Mouse (Mus musculus): ENCODE results near the gene Rsrp1.
A peak's percentile ranks its signal among the peaks of the same experiment; 100 is the strongest.

Rsrp1 gene

DNA sequence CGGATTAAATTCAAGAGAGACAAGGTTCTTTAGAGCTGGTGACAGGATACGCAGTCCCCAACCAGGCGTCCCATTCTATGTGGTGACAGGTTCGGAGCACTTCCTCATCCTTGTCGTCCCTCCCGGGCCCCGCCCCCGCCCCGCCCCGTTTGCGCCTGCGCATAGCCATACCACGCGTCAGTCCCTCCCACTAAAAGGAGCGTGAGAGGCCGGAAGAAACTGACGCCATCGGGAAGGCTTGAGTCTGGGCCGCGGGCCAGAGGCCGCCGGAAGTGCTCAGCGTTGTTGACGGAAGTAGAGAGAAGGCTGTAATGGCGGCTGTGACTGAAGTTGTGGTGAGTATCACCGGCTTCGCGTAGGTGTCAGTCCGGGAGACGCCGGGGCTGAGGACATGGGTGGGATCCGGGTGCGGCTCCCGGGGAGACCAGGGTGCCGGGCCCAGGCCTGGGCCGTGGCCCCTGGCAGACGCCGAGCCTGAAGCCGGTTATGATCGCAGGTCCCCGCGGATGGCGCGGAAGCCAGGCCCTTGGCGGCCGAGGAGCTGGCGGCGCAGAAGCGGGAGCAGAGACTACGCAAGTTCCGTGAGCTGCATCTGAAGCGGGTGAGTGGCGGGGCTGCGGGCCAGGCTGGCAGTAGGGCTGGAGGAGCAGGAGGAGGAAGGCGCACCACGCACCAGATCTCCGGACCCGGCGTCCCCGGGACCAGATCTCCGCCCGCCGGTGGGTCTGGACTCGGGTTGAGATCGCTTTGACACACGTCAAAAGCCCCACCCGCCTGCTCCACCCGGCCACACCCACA is 7.5 kb downstream of the Rsrp1 start, which contains the start of gene Syf2:
Syf2 (plus strand) TSS at position 215 of the 798 bp plus-strand sequence.
- H3K36me3 ChIP-seq (ENCODE audit: control insufficient read depth, insufficient read depth, low read length, poor library complexity, severe bottlenecking) = peaks cover 12% of the 10 kb centered on the region
- no peaks in the 10 kb centered on the region for H3K27me3 ChIP-seq (ENCODE audit: control insufficient read depth, insufficient read depth, low read length, poor library complexity, severe bottlenecking)
- peak; percentile 98 for DNase-seq (ENCODE audit: low read depth, low spot score)

DNA sequence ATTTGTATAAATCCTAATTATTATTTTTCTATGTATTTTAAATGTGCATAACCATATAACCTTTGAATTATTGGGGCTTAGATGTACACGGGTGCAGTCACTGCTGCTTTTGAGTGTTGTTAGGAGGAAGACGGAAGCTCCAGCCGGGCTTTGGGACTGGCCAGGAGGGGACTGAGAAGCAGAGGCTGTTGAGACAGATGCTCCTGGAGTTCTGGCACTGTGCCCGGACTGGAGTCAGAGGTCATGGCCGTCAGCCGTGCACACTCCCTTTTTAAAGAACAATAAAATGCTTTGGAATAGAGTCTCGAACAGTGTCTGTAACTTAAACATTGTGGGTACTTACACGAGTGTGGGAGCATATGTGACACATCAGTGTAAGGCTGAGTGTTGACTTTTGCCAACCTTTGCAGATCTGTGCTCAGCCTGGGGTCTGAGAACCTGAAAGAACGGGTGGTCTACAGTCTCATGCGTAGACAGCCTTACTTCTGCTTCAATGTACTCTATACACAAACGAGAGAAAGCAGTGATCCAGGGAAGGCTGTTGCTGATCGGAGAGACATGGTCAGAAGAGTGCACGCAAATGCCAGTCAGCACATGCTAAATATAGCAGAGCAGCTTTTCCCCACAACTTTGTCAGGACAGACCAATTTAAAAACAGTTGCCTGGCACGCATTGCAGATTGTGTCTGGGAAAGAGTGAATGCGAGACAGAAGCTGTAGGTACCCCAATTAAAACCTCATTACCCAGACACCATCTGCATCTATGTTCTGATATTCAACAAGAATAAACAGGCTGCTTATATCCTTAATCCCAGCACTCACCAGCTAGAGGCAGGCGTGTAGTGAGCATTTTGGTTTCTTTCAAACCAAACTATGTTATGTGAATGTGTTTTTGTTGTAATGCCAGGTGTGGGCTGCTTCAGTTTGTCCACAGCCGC is 14.1 kb downstream of the Rsrp1 start:
- DNase-seq (ENCODE audit: low read depth, low spot score) = no peak
- Histone ChIP-seq H3K27me3 (ENCODE audit: control insufficient read depth, insufficient read depth, low read length, poor library complexity, severe bottlenecking) (no peaks in the 10 kb centered on the region), H3K36me3 (ENCODE audit: control insufficient read depth, insufficient read depth, low read length, poor library complexity, severe bottlenecking) (peaks cover 12% of the 10 kb centered on the region)

DNA sequence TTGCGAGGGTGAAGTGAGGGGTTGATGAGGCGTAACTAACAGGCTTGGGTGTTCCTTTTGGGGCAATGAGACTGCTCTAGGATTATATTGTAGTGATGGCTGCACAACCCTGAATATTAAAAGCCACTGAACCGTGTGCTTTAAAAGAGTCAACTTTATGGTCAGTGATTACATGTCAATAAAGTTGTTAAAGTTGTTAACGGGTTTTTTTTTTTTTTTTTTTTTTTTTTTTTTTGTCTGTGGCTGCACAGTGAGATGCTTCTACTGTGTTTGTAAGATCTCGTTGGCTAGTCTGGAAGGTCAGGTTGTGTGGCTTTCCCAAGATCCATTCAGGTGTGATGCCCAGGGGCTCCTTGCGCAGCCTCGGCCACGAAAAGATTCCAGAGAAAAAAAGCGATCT is 16.5 kb downstream of the Rsrp1 start:
- H3K27me3 ChIP-seq (ENCODE audit: control insufficient read depth, insufficient read depth, low read length, poor library complexity, severe bottlenecking) = no peaks in the 10 kb centered on the region
- DNase-seq (ENCODE audit: low read depth, low spot score) = no peak

DNA sequence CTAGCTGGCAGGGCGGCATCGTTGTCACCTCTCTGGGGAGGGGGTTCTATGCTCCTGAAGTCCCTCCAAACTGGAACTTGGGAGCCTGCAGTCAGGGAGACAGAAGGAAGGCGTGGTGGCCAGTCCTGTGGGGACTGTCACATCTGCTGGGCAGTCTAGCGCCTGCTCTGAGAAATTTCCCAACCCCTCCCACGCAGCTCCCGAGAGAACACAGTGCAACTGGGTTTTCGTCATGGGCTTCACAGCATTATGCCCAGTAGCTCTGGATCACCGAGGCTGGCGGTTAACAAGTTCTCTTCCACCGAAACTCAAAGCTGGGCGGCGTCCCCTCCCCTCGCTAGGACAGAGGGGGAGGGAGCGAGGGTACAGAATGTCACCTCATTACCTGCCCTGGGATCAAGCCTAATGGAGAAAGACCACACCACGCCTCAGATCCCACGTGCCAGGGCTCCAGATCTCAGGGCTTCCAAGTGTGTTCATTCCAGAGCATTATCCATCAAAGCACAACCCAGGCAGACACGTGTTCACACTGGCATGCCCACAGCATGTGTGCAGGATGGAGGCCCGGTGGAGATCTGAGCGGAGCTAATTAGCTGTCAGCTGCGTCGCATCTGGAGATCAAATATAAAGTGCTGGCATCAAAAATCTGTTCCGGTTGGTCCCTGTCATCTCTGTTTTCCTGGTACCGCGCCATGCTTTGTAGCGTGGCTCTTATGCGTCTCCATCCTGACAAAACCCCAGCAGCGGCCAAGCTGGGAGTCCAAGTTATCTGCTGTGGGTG is 20.6 kb downstream of the Rsrp1 start:
- Histone ChIP-seq H3K27me3 (ENCODE audit: control insufficient read depth, insufficient read depth, low read length, poor library complexity, severe bottlenecking) (no peaks in the 10 kb centered on the region), H3K36me3 (ENCODE audit: control insufficient read depth, insufficient read depth, low read length, poor library complexity, severe bottlenecking) (no peaks in the 10 kb centered on the region)
- no peak for DNase-seq (ENCODE audit: low read depth, low spot score)

More for the DNA sequence above, 16.5 kb downstream of the Rsrp1 start:
- peaks cover 10% of the 10 kb centered on the region for H3K36me3 ChIP-seq (ENCODE audit: control insufficient read depth, insufficient read depth, low read length, poor library complexity, severe bottlenecking)

DNA sequence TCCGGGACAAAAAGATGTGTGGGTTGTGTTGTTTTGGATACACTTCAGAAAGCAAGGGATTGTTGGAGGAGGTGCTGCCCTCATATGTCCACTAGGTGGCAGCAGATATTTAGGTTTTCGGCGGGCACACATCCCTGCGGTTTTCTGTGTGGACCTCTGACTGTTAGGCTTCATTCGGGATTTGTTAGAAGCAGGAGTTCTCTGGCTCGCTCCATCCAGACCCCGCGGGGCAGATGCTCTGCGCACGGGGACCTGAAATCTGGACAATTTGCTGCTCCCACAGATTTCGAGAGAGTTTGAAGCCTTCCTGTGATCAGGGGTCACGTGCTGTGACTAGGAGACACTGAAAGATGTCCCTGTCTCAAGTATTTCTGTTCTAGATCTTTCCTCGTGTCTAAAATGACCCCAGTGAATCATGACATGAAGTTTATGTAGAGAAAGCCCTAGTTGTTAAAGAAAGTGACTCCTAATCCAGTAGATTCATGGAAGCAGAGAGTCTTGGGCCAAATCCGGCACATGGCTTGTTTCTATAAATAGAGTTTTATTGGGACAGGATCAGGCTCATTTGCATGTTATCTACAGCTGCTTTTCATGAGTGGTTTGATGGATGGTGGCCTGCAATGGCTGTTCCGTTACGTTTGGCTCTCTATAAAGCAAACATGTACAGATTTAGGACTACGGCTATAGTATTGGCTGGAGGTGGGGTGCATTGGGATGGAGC is 22.8 kb downstream of the Rsrp1 start:
- no peaks in the 10 kb centered on the region for H3K36me3 ChIP-seq (ENCODE audit: control insufficient read depth, insufficient read depth, low read length, poor library complexity, severe bottlenecking)
- DNase-seq (ENCODE audit: low read depth, low spot score) = peak; percentile 78
- no peaks in the 10 kb centered on the region for H3K27me3 ChIP-seq (ENCODE audit: control insufficient read depth, insufficient read depth, low read length, poor library complexity, severe bottlenecking)

DNA sequence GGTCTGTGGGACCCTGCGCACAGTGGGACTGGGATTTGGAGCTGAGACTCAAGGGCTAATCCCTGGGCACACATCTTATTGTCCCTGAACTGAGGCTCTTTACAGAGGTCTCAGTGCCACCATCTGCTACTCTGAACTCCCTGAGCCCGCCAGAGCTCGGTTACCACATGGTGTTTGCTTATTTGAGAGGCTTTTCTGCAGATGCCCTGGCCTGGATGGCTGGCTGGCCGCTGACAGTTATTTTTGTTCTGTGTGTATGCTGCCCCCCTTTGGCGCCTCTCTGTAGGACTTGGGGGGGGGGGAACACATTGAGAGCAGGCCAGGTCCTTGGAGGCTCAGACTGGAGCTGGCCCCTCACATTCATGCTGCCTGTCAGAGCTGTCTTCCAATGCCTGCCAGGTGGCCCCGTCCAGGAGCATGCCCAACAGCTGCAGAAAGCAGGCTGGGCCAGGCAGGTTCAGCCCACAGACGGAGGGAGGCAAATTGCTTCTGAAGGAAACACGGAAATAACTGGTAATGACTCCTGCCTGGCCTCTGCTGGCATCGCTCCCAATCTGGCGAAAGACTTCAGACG is 27.2 kb downstream of the Rsrp1 start:
- no peaks in the 10 kb centered on the region for H3K36me3 ChIP-seq (ENCODE audit: control insufficient read depth, insufficient read depth, low read length, poor library complexity, severe bottlenecking)
- no peaks in the 10 kb centered on the region for H3K27me3 ChIP-seq (ENCODE audit: control insufficient read depth, insufficient read depth, low read length, poor library complexity, severe bottlenecking)
- peak; percentile 49 for DNase-seq (ENCODE audit: low read depth, low spot score)

DNA sequence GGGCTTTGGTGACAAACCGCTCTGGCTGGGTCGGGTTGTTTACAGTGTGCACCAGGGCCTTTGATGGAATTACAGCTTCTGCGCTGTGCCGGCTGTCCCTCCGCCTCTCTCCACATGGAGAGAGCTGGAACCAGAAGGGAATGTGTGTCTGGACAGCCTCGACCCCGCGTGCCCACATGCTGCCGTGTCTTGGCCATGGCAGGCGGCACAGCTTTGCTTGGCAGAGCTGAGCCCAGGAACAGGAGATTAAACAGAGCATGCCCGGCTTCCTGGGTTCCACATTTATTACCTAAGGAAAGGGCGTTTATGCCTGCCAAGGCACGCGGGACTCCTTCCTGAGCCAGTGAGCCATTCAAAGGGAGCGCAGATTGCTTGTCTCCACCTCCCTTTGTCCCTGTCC is 31.1 kb downstream of the Rsrp1 start:
- no peak for DNase-seq (ENCODE audit: low read depth, low spot score)
- H3K27me3 ChIP-seq (ENCODE audit: control insufficient read depth, insufficient read depth, low read length, poor library complexity, severe bottlenecking) = no peaks in the 10 kb centered on the region
- no peaks in the 10 kb centered on the region for H3K36me3 ChIP-seq (ENCODE audit: control insufficient read depth, insufficient read depth, low read length, poor library complexity, severe bottlenecking)

DNA sequence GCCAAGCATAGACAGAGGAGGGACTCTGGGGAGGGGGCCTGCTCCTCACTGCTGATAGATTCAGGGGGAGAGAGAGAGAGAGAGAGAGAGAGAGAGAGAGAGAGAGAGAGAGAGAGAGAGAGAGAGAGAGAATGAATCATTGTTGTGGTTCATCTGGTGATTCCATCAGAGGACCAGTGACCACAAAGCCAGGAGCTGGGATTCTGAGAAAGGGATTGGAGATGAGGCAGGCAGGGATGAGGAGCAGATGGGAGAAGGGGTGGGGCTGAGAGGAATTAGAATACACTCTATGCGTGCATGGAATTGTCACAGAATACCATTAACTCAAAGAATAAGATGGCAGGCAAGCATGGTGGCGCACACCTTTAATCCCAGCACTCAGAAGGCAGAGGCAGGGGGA is 31.8 kb downstream of the Rsrp1 start:
- DNase-seq (ENCODE audit: low read depth, low spot score) = no peak
- Histone ChIP-seq H3K27me3 (ENCODE audit: control insufficient read depth, insufficient read depth, low read length, poor library complexity, severe bottlenecking) (no peaks in the 10 kb centered on the region), H3K36me3 (ENCODE audit: control insufficient read depth, insufficient read depth, low read length, poor library complexity, severe bottlenecking) (no peaks in the 10 kb centered on the region)

DNA sequence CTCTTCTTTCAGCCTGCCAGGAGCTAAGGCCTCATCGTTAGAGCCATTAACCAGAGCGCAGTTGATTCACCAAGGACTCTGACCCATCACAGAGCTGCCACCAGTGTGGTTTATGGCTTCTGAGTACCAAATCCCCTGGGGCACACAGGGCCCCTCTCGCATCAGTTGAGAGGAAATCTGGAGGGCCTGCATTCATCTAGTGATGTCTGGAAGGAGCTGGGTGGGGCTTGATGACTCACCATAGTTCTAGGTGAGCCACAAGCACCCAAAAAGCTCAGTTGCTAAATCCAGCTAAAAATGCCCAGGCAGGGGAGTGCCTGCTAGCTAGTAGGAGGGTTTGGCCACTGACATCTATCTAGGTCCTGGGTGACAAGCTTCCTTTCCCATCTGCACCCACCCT is 32.5 kb downstream of the Rsrp1 start:
- no peaks in the 10 kb centered on the region for H3K27me3 ChIP-seq (ENCODE audit: control insufficient read depth, insufficient read depth, low read length, poor library complexity, severe bottlenecking)
- peak; percentile 46 for DNase-seq (ENCODE audit: low read depth, low spot score)
- H3K36me3 ChIP-seq (ENCODE audit: control insufficient read depth, insufficient read depth, low read length, poor library complexity, severe bottlenecking) = no peaks in the 10 kb centered on the region

DNA sequence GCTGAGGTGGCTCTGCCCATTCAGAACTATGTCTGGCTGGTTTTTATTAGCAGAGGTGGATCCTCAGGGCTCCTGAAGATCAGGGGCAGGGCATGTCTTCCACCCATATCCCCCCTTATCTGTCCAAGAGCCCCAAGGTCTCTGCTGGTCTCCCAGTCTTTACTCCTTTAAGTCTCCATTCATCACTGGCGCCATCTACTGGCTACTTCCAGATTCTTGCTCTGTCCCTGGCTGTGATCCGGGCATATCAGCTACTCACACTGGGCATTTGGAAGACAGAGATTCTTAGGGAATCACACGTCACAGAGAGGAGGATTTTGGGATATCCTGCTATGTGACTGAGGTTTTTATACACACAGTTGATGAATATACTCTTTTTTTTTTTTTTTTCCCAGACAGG is 32.9 kb downstream of the Rsrp1 start:
- peak; percentile 75 for DNase-seq (ENCODE audit: low read depth, low spot score)
- Histone ChIP-seq H3K36me3 (ENCODE audit: control insufficient read depth, insufficient read depth, low read length, poor library complexity, severe bottlenecking) (no peaks in the 10 kb centered on the region), H3K27me3 (ENCODE audit: control insufficient read depth, insufficient read depth, low read length, poor library complexity, severe bottlenecking) (no peaks in the 10 kb centered on the region)

DNA sequence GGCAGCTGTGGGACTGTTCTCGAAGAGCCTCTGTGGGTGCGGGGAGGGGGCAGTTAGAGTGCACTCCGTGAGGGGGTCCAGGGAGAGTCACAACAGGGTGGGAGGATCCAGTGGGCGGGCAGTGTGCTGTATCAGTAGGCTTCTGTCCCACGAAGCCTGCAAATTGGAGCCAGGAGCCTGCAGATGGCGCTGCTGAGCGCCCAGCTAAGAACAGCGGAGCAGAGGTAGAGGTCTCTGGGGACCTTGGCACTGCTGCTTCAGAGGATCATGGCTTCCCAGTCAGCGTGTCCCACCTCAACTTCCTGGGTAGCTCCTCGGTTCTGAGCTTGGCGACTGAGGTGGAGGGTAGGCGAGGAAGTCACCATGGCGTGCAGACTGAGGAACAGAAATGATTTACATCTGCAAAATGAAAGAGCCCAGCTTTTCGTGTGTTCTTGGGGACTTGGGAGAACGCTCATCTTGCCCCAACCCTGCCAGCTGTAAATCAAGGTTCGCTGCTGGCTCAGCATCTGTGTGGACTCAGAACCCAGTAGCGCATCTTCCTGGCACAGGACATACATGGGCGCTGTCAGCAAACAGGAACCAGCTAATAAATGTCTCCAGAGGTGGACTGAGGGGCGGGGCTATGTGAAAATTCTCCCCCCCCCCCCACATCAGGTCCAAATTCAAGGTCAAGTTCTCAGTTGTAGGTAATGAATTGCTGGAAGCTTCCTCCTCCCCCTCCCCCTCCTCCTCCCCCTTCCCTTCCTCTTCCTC is 39.8 kb downstream of the Rsrp1 start:
- peak; percentile 84 for DNase-seq (ENCODE audit: low read depth, low spot score)
- no peaks in the 10 kb centered on the region for H3K36me3 ChIP-seq (ENCODE audit: control insufficient read depth, insufficient read depth, low read length, poor library complexity, severe bottlenecking)

DNA sequence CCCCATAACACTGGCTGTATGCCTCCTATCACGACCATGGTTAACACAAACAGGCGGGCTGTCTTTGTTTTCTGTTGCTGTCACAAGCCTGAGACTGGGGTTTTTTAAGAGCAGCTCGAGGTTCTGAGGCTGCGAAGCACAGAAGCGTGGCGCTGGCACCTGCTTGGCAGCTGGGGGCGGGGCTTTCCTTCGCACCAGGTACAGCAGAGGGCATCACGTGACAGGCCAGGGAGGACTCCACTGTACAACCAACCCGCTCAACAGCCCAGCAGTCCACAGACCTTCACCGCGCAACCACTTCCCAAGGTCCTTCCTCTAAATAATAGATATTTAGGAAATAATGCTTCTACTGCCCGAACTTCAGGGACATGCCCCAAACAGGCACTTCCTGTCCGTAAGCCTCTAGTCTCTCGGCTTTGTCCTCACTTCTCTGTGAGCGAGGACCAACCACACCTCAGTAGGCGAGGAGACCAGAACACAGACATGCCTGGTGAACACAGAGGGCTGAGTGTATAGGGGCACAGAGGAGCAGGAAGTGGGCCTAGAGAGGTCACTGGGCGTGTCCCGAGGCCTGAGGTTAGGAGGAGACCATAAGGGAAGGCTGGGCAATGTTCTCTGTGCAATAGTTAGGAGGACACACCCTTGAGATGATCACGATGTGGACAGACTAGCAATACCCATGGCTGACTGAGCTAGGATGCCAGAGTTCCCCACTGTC is 44.7 kb downstream of the Rsrp1 start:
- no peaks in the 10 kb centered on the region for H3K27me3 ChIP-seq (ENCODE audit: control insufficient read depth, insufficient read depth, low read length, poor library complexity, severe bottlenecking)
- peak; percentile 76 for DNase-seq (ENCODE audit: low read depth, low spot score)

More for the DNA sequence above, 39.8 kb downstream of the Rsrp1 start:
- H3K27me3 ChIP-seq (ENCODE audit: control insufficient read depth, insufficient read depth, low read length, poor library complexity, severe bottlenecking) = no peaks in the 10 kb centered on the region

DNA sequence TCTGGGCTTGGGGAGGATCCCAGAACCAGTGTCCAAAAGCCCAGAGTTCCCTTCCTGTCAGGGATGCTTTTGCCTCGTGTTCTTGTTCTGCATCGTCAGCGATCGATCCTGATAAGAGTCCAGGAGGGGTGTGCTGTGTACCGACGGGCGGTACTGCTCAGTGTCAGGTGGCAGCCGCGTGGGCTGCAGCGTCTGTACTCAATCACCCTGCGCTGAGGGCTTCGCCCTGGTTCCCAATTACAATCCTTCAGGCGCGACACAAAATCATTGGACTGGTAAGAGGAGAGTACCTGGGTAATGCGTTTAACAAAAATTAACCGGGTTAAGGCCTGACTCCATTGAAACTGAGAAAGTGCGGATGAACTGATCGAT is 45.2 kb downstream of the Rsrp1 start:
- no peaks in the 10 kb centered on the region for H3K36me3 ChIP-seq (ENCODE audit: control insufficient read depth, insufficient read depth, low read length, poor library complexity, severe bottlenecking)
- no peaks in the 10 kb centered on the region for H3K27me3 ChIP-seq (ENCODE audit: control insufficient read depth, insufficient read depth, low read length, poor library complexity, severe bottlenecking)

More for the DNA sequence above, 44.7 kb downstream of the Rsrp1 start:
- H3K36me3 ChIP-seq (ENCODE audit: control insufficient read depth, insufficient read depth, low read length, poor library complexity, severe bottlenecking) = no peaks in the 10 kb centered on the region

More for the DNA sequence above, 45.2 kb downstream of the Rsrp1 start:
- DNase-seq (ENCODE audit: low read depth, low spot score) = no peak

Measured in splenic B cell, adult 2 months (primary cell).